Mouse (Mus musculus) activated CD4-positive, CD25-positive, alpha-beta regulatory T cell, adult 4 months (primary cell): ENCODE results near the gene Olfr1317. TPM values are rescaled to one million over a fixed set of nuclear protein-coding genes. Genes with fewer than 3 reads are reported as not detected.

Experiments used
- ATAC-seq: one replicate; pipeline ENCODE4 v1.8.0; 2017
- polyA plus RNA-seq, 2 experiments: library from polyadenylated mRNA; unstranded; fragments of 100-300 nt; shearing (Covaris generic); gene quantifications; one replicate each; pipeline ENCODE4 v1.2.1; 2017

Gene Olfr1317
- polyA plus RNA-seq: not detected

DNA sequence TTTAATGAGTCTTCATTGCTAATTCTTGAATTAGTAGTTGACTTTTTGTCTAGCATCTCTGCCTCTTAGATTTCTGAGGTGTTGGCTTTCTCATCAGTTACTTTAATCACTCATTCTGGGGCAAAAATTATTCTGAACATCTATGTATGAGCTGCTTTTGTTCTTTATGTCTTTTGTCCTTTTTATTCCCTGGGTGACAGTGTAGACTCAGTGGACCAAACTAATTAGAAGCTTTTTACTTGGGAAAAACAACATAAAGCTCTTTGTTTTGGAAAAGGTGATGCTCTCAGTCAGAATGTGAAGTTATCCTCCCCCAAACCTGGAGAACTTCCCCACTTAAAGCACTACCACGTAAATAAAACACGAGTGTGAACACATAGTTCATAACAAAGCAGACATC, at the start of gene Olfr1317:
Olfr1317 (plus strand) TSS at position 301 of the 400 bp plus-strand sequence.
- ATAC-seq: no peak

DNA sequence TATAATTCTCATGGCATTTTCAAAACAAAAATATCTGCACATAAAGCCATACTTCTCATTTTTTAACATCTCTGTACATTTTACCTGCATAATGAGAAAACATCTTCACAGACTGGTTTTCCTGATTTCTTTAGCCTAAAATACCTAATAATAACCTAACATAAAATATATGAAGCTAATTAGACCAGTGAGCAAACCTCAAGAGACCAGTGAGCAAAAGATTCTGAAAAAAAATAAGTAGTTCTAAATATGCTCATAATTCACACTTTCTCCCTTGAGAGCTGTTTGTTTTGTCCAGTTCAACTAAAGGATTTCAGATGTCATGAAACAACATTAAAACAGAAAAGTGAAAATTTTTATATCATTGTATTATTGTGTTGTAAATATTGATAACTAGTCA, 43.4 kb upstream of the Olfr1317 start, which contains the start of gene Olfr1314:
Olfr1314 (minus strand) TSS at position 101 of the 400 bp plus-strand sequence.
- ATAC-seq: no peak

GRCm38 (mm10) chr2:112115340-112115739, 24.8 kb upstream of the Olfr1317 start, which contains the start of gene Olfr1315-ps1:
TSS of gene Olfr1315-ps1 (minus strand) at chr2:112115440.
- ATAC-seq: no peak

DNA sequence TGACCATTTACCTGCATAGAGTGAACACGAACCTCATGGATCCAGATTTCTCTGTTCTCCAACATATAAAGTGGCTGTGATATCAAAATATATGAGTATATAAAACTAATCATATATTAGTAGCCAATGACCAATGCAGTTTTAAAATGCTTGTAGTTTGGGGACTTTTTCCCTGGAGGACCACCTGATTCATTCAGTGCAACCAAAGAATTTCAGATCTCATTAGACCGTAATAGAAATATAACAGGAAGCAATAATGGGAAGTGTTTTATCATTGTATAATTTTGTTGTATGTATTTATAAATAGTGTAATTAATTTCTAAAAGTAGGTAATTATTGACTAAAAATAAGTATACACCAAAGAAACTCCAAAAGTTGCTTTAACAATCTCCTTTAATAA, 5.3 kb upstream of the Olfr1317 start, which contains the start of gene Olfr1316:
Olfr1316 (minus strand) TSS at position 101 of the 400 bp plus-strand sequence.
- no peak for ATAC-seq

DNA sequence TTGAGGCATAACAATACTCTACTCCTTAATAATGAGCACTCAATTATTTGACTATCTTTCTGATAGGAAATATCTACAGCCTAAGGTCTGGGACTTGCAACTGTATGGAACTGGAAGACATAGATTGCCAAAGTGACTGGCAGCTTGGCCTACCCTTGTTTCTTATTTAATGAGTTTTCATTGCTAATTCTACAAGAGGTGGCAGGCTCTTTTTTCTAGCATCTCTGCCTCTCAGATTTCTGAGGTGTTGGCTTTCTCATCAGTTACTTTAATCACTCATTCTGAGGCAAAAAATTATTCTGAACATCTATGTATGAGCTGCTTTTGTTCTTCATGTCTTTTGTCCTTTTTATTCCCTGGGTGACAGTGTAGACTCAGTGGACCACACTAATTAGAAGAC, 13.8 kb downstream of the Olfr1317 start, which contains the start of gene Olfr1318:
Olfr1318 (plus strand) TSS at position 301 of the 400 bp plus-strand sequence.
- no peak for ATAC-seq

Other genes starting within 250 kb of the Olfr1317 start
- gene Olfr1306, start 224.1 kb upstream of the Olfr1317 start, polyA plus RNA-seq: not detected
- under 1 TPM in 1 of 2 experiments, not detected in 1; 0.08 TPM for gene Olfr1307, start 190.9 kb upstream of the Olfr1317 start, polyA plus RNA-seq
- gene Olfr1308, start 175.4 kb upstream of the Olfr1317 start, polyA plus RNA-seq: not detected
- not detected for gene Olfr1309, start 150.0 kb upstream of the Olfr1317 start, polyA plus RNA-seq
- not detected for gene Olfr1310, start 127.6 kb upstream of the Olfr1317 start, polyA plus RNA-seq
- not detected for gene Olfr1311, start 115.9 kb upstream of the Olfr1317 start, polyA plus RNA-seq
- gene Olfr1312, start 90.1 kb upstream of the Olfr1317 start, polyA plus RNA-seq: under 1 TPM in 1 of 2 experiments, not detected in 1; 0.08 TPM
- gene Olfr1313, start 62.5 kb upstream of the Olfr1317 start, polyA plus RNA-seq: not detected
- not detected for gene Olfr1314, start 43.5 kb upstream of the Olfr1317 start, polyA plus RNA-seq
- gene Olfr1315-ps1, start 24.9 kb upstream of the Olfr1317 start, polyA plus RNA-seq: not detected
- gene Olfr1316, start 5.4 kb upstream of the Olfr1317 start, polyA plus RNA-seq: under 1 TPM in 1 of 2 experiments, not detected in 1; 0.11 TPM
- not detected for gene Olfr1318, start 13.9 kb downstream of the Olfr1317 start, polyA plus RNA-seq
- 10 to 100 TPM; 25.3 to 33.5 TPM for gene Lpcat4, start 99.1 kb downstream of the Olfr1317 start, polyA plus RNA-seq
- gene Nutm1, start 119.0 kb downstream of the Olfr1317 start, polyA plus RNA-seq: not detected
- gene Nop10, start 121.6 kb downstream of the Olfr1317 start, polyA plus RNA-seq: 100 to 1,000 TPM; 171 to 211 TPM
- 10 to 100 TPM; 47.9 to 48.7 TPM for gene Slc12a6, start 125.5 kb downstream of the Olfr1317 start, polyA plus RNA-seq
- not detected for gene Gm21985, start 126.0 kb downstream of the Olfr1317 start, polyA plus RNA-seq
- 10 to 100 TPM; 76.4 to 79.2 TPM for gene Emc4, start 227.7 kb downstream of the Olfr1317 start, polyA plus RNA-seq
- gene Katnbl1, start 238.9 kb downstream of the Olfr1317 start, polyA plus RNA-seq: 10 to 100 TPM; 21.4 to 21.7 TPM